Mouse (Mus musculus) bone marrow, adult 2 months (tissue): ENCODE data around the gene Gm49380.

Experiments
- CTCF ChIP-seq: fragments of 200-500 bp; IDR thresholded peaks from 2 replicates; pipeline ENCODE4 v1.5.1; 2011; ENCODE audit warnings: low read length, control low read depth; ENCODE audit not compliant: control insufficient read depth, insufficient read depth
- POLR2A ChIP-seq: fragments of 200-500 bp; IDR thresholded peaks from 2 replicates; pipeline ENCODE4 v1.6.1; 2011; ENCODE audit warnings: low read depth, mild to moderate bottlenecking, control low read depth, low read length, borderline replicate concordance; ENCODE audit not compliant: control insufficient read depth

GRCm38 (mm10) chr9:44104881-44105280 lies 8.4 kb downstream of the Gm49380 start:
- TF ChIP-seq CTCF (no peak), POLR2A (no peak)
